Mouse (Mus musculus): ENCODE measurements at regions not wholly inside any gene's neighbourhood (a gene's known extent, or its start where the extent isn't known, plus 50 kb on each side); places are given as distances from the start of the nearest gene placed in this dataset.

DNA sequence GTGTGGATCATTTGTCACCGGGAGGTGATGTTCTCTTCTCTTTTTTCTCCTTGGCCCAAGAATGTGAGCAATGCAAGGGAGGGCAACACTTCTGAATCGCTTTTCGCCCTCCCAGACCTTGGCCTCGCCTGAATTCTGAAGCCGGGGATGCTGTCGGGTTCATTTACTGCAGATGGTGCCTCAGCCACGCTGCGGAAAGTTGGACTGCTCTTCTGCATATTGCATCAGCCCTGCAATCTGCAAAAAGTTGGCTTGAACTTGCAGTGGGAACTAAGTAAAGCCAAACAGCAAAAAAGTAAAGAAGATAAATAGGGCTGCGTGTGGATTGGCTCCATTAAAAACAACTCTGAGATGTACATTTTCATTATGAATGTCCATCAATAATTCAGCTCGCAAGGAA lies 55.9 kb upstream of the Dok5 start:
- peak; percentile 44; the same call in 1 of the 2 replicates for ATAC-seq (ENCODE audit: low TSS enrichment)

DNA sequence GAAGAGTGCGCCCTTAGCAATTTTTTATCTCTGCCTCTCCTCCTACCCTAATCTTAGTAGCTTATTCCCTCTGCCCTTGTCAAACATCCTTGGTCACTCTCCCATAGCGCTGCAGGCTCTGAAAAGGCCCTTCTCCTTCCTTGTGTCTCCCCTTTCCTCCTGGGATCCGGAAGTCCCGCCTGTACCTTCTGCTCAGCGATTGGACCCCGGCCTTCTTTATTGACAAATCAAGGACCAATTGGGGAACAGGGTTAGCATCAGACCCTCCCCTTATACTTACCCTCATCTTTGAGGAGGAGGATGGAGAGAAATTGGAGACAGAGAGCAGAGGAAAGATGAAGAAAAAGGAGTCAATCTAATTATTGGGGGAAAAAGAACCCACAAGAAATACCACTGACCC lies 57.9 kb upstream of the Dok5 start:
- no peak for ATAC-seq (ENCODE audit: low TSS enrichment)

DNA sequence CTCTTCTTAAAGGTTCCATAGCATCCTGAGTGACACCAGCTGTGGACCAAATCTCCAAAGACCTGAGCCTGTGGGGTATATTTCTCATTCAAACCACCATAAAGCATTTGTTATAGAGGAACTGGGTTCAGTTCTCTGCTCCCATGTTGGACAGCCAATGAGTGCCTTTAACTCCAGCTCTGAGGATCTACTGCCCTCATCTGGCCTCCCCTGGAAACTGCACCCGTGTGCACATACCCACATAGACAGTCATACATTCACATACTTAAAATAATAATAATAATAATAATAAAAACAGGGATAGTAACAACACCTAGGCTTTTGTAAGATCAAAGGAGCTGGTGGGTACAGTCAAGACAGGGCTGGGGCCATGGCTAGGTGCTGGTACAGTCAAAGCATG lies 58.8 kb upstream of the Dok5 start:
- no peak for ATAC-seq (ENCODE audit: low TSS enrichment)

DNA sequence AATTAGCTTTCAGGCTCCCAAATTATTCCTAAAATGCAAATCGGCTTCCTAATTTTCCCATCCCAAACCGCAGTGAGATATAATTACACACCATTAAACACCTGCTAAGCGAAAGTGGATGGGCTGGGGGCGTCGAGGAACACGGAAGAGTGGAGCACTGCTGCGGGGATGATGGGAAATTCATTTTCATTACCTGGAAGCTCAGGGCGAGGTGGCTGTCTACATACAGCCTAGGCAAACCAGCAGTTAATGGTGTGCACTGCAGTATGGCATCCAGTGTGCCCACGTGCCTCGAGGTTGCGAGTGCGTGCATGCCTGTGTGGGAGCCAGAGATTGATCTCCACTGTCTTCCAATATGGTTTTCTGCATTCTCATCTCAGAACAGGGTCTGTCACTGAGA lies 62.6 kb upstream of the Dok5 start:
- ATAC-seq (ENCODE audit: low TSS enrichment) = no peak

DNA sequence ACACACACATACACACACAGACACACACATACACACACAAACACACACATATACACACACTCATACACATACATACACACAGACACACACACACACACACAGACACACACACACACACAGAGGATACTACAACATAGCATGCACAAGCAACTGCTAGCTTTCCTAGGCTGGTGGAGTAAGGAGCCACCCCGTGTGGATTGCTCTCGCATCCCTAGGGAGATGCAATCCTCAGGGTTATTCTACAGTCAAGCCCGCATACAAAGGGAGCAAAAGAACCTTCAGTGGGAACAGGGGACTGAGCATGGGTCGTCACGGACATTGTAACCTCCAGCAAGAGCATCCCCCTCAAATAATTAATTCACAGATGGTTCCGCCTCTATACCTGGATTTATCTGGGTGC lies 63.1 kb upstream of the Dok5 start:
- no peak for ATAC-seq (ENCODE audit: low TSS enrichment)

DNA sequence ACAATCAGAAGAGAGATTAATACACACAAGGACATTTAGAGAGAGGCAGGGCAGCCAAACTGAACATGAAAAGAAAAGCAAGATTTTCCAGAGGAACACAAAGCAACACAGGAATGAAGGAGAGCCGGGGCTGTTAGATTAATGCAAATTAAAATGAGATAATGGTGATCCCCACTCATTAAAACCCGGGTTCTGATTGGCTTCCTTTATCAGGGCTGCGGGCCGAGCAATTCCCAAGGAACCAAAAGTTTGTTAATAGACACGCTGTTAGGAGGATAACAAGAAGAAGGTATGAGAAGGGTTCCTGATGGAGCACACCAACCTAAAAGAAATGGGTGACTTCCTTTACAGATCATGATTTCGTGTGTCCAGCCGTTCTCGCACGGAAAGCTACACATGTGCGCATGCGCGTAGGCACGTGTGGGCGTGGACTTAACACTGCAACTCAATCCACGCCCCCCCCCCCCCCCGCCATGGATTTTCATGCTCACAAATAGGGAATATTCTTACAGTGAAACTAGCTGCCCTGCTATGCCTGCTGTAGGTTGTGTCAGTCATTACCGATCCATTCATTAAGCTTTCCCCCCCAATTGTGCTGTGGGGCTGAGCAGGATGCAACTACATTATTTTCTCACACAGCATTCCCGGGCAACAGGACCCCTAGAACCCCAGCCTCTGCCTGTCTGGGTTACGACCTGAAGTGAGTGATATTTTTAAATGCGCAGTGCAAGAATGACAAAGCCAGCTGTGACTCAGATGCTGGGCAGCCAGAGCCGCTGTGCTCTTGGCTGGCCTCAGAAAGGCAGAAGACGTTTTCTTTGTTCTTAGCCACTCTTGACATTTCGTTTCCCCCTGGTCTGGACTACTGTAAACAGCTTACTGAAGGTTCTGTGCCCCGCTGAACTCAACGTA lies 60.5 kb upstream of the 4930470P17Rik start:
- ATAC-seq (ENCODE audit: low TSS enrichment) = peak; percentile 74

DNA sequence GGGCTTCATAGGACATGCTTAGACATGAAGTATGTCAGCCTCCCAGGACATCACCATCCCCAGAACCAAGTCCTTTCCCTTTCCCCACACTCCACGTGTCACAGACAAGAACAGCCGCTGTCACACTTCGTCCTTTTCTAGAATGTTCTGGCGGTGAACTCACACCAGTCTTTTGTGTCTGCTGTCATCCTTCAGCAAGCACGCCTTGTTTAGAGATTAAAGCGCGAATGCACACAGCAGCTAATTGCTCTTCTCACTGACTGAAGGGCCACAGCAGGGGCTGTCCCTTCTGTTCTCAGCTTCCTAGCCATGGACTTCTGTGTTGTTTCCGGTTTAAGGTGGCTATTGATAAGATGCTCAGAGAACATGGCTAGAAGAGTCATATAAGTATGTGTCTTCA lies 57.5 kb upstream of the 4930470P17Rik start:
- no peak for ATAC-seq (ENCODE audit: low TSS enrichment)

DNA sequence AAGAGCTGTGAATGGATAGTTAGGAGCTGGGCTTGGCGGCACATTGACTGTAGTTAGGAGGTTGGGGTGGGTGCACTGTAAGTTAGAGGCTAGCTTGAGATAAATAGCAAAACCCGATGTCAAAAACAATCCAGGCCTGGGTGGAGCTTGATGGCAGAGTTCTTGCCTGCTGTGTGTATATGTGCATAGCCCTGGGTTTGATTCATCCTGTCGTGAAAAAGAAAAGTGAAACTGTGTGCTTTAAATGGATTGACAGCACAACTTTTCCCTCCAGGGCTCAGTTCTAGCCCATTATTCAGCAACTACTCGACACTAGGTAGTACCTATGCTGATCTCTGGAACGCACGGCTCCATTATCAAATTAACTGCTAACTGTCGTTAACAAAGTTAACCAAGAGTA lies 56.7 kb upstream of the 4930470P17Rik start:
- ATAC-seq (ENCODE audit: low TSS enrichment) = no peak

DNA sequence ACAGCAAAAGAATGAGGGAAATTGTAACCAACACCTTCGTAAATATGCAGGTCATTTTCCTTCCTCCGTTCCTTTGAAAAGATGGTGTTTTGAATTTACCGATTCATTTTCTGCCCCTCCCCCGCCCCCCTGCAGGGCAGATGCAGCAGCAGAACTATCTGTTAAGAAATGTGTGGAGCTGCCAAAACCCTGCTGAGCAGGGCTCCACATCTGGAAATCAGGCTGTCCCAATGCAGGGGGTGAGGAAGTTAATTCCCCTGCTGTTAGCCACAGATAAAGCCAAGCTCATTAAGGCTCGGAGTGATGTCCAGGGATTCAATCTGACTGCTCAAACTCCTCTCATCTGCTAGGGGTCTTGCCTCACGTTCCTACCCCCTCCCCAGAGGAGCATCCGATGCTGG lies 56.0 kb upstream of the 4930470P17Rik start:
- ATAC-seq (ENCODE audit: low TSS enrichment) = no peak

DNA sequence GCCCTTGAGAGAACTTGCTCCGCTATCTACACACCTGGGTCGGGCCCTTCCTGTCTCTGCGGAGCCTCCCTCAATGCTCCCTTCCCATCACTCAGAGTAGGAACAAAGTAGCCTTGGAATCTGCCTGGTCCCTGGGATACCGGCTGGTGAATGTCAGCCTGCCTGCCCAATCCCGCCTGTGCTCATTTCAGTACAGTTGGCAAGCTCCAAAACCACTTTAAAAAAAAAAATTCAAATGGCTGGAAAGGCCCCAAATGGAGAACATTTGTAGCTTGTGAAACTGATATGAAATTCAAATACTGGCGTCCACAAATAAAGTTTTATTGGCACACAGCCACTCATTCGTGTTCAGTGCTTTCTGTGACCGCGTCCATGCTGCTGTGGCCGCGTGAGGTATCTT lies 50.3 kb upstream of the 4930470P17Rik start:
- peak; percentile 41; the same call in 1 of the 2 replicates for ATAC-seq (ENCODE audit: low TSS enrichment)

Measured in frontal cortex, adult (tissue).